Mouse (Mus musculus): ENCODE measurements around the gene St14. TPM values are rescaled to one million over a fixed set of nuclear protein-coding genes. Genes with fewer than 3 reads are reported as not detected.

St14 gene
- 1 to 10 TPM; 2.4 to 2.5 TPM for total RNA-seq (2023)

GRCm38 (mm10) chr9:31131205-31131968 lies at the start of gene St14:
Gene St14, minus strand, starts transcription at chr9:31131853.

Other genes starting within 250 kb of the St14 start
- under 1 TPM in 1 of 2 experiments, not detected in 1; 0.09 TPM for gene Adamts15, start 209.4 kb downstream of the St14 start, total RNA-seq (2023)
- gene Adamts8, start 189.3 kb downstream of the St14 start, total RNA-seq (2023), result not detected
- gene Zbtb44, start 101.2 kb downstream of the St14 start, total RNA-seq (2023), result 10 to 100 TPM; 37.0 to 41.3 TPM
- gene Aplp2, start 80.0 kb upstream of the St14 start, total RNA-seq (2023), result 100 to 1,000 TPM; 153 to 159 TPM
- 10 to 100 TPM; 12.7 to 17.4 TPM for gene Prdm10, start 148.7 kb upstream of the St14 start, total RNA-seq (2023)

Data from monocyte, adult 59 days (primary cell).